Mouse (Mus musculus) brain, adult 2 months (tissue): ENCODE data around the gene Slc4a10.

ENCODE experiments used
- DNase-seq: peaks from one replicate; pipeline ENCODE4 v3.0.0; 2011; ENCODE audit warnings: low read depth, low spot score

Gene Slc4a10

DNA sequence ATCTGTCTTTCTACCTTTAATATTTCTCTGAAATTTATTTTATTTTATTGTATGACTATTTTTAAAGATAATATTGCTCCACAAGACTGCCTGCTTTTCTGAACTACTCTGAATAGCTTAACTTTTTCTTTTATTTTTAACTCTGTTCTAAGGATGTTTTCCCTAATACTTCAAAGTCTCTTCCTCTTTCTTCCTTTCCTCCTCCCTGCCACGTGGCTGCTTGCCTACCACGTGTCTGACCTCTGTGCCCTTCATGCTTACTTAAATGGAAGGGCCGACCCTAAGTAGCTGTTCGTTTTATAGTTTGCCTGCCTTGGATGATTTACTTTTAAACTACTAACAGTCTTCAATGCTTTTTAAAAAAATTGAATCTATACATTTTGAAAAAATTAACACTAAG, 225.6 kb downstream of the Slc4a10 start:
- DNase-seq: no peak

DNA sequence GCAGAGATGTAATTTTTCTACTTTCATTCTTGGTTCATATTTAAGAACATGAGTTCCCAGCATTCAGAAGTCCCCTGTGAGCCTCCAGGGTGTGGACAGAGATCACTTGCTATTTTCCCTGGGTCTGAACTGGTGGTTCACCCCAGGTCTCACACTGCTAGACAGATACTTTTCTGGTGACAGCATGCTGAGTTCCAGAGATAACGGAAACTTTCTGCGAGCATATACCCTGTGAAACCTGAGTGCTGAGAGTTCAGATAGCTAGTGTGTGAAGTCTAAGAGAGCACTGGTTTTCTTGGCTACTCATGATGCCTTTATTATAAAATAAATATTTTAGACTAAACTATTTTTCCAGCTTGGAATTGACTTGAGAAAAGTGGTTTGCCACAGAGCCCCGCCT, 232.5 kb downstream of the Slc4a10 start:
- no peak for DNase-seq

DNA sequence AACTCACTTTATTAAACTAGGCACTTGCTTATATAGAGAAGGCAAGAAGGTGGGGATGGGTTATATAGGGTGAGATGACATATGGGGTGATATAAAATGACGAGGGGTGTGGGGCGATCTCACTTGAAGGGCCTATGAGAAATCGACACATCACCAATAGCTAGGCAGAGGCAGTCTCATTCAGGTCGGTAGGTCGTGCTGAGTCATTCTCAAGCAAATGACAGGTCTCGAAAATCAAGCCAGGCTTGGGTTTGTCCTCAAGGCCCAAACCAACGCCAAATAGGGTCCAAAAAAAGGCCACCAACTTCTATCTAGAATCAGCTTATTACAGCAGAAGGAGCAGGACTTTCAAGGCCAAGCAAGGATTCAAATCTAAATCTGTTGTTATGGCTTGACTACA, 233.5 kb downstream of the Slc4a10 start:
- no peak for DNase-seq

DNA sequence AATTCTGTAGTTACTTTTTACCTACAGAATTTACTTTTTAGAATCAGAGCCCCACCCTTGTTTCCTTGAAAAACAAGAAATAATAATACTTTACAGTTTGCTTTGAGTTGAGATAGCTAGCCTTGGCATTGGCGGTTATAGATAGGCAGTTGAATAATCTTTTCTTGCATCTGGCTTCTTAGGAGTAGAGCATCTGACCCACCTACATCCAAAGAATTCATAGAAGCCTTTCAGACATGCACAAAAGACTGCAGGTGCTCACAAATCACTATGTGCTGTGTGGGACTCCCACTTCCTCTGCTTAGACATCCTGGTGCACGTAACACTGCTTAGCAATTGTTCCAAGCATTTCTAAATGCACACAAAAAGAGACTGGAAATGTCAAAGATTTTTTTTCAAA, 238.8 kb downstream of the Slc4a10 start:
- peak; percentile 52 for DNase-seq

DNA sequence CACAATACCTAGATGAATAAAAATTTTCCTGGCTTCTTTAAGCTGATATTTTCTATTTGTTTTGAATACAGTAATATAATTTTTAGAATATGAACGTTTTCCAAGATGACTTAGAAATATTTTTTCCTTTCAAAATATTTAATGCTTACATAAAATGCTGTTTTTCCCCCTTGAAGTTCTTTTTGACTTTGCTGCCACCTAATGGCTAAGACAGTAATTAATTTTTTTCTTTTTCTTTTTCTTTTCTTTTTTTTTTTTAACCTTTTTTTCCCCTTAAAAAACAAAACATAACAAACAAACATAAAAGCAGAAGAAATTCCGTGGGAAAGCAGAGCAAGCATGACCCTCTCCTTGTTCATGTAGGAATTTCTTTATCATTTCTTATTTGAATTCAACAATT, 239.6 kb downstream of the Slc4a10 start:
- DNase-seq: no peak

DNA sequence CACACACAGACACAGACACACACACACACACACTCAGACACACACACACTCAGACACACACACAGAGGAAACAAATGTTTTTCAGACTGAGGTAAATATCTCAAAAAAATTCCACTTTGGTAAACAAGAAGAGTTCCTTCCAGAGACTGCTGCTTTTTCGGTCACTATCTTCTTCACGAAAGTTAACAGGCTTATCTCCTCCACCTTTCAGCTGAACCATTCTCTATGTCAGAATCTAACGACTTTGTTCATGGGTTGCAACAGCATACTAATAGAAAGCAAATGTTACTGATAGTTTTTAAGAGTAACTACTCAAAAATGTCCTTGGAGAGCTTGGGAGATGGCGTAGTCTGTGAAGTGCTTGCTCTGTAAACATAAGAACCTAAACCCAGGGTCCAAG, 241.3 kb downstream of the Slc4a10 start:
- DNase-seq: no peak

DNA sequence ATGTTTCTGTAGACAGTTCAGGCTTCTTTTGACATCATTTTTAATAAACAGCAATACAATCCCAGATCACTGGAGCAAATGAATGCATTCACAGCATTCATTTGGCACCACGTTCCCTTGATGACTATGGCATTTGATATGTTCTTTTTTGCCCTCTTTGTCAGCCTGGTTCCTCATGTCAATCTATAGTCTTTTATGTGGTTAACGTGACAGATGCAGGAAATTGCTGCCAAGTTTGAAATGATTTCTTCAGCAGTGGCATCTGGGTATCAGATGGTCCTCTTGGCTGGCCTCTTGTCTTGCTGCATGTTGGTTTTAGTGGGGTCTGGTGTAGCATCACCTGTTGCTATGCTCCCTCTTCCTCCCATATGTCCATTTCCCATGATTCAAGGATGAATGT, 247.6 kb downstream of the Slc4a10 start:
- peak; percentile 33 for DNase-seq

DNA sequence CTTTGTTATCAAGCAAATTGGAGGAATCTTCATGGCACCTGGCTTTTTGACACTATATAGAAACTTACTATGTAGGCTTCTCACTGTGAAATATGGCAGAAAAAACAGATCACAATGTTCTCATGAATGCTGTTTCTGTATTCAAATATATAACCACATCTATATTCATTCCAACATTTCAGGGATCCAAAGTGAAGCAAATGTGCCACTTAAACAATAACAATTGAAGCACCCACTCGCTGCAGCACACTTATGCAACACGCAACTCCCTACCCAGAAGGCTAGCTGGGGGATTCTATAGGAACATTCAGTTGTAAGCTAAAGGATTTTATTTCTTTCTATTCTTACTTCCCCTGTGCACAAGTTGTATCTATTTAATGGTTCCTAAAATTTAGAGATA, 255.5 kb downstream of the Slc4a10 start:
- peak; percentile 73 for DNase-seq

DNA sequence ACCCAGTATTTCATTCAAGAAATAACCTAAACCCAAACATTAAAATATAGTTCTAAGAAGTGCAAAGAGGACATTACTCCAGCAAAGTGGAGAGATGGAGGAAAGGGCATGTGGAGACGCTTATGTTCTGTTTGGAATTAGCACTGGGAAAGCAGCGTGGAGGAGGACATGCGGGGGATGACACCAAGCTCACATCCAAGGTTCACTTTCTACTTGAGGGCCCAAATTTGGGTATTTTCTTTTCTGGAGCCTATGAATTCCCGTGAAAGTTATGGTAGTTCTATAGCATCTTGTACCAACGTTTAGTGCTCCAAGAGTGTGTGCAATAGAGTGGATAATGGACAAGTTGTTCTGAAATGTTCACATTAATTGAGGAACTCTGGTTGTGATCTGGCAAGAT, 260.7 kb downstream of the Slc4a10 start:
- DNase-seq: peak; percentile 55

DNA sequence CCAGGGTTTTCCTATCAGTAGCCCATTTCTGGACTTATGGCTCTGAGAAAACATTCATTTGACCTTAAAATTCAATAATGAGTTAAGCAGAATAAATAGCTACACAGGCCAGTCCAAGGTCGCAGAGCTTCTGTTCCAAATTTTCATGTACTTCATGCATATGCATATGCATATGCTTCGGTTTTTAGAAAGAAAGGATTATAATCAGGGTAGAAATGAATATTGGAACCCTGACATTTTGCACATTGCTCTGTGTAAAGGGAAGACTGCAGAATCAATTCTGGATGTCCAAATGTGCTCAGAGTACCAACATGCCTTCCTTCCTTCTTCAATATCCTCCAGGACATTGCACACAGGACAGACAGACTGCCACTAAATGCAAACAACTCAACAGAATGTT, 261.2 kb downstream of the Slc4a10 start:
- DNase-seq: peak; percentile 25

DNA sequence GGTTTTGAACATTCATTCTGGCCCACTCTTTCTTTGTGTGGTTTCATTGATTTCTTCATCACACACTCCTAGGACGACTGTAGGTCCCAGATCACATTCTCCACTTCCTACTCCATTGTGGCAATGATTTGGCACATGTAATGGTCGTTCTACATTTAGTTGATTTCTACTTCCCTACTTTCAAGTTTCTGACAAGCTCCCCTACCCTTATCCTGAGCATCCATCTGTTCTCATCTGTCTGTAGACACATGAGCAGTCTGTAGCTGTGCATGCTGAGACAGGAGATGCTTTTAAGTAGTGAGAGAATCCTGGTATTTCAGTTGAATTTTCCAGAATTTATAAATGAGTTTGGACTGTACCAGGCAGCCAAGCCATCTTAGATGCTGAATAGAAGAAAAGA, 270.7 kb downstream of the Slc4a10 start:
- DNase-seq: no peak

DNA sequence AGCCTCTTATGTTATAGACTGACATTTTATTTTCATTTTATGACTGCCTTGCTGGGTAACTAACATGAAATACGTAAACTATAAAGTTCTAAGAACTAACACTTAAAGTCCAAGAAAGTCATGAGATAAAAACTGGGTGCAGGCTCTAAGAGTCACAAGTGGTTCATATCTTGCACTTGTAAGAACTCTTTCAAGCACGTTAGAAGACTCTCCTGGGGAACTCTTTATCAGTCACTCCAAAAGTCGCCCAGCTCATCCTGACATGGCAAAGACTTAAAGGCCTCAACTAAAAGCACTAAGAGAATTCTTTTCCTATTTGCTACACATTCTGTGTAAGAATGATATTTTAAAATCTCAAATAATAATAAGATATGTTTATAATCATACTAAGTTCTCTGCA, 273.2 kb downstream of the Slc4a10 start:
- no peak for DNase-seq

DNA sequence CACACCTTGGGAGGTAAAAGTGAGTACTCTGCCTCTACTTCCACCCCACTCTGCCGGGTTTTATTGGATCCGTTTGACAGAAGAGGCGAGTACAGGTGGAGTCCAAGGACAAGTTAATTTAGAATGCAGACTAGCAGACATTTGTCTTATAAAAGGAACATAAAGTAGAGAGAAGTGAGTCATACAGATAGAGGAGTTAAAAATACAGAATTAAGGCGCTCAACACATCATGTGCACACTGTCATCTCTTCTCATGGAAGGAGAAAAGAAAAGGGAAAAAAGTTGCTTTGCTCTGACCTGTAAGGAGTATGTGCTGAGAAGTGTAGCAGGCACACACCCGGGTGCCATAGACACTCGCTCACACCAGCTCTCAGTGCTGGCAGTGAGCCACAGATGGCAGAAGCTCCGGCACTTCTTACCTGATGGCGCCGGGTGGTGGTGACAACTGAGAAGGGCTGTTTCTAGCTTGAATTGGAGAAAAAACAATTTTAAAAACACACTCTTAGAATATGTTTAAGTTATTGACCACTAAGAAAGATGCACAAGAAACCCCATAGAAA, 276.9 kb downstream of the Slc4a10 start:
- DNase-seq: peak; percentile 88

DNA sequence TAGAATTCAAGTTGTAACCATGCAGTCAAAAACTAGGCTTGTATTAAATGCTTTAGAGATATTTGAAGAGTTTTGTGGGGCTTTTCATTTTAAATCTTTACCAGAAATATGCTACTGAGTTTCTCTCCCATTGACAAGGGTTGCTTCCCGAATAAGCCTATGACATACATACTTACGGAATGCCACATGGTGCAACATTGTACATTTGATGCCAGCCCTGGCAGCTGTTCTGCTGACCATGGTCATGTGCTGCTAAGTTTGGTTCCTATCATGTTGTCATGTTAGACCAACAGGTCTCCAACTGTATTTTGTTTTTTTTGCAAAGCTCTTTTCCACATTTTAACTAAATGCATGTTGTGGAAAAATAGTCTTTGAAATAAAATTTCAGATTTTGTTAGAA, 279.1 kb downstream of the Slc4a10 start:
- DNase-seq: no peak

DNA sequence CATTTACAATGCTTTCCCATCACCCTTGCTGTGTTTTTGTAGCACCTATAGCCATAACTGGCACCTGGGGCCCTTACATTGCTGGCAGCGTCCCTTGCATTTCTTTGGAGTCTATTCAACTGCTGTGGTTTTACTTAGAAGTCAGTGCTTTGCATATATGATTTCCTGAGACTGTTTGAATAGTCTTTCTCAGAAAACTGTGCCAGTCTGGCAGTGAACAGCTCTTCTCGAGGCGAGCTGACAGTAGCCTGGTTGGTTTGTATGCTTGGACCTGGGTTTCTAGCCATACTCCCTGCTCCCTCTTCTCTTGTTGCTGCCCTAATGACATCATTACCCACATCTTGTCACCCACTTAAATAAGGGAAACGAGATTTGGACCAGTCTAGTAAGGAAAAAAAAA, 285.7 kb downstream of the Slc4a10 start:
- peak; percentile 41 for DNase-seq

DNA sequence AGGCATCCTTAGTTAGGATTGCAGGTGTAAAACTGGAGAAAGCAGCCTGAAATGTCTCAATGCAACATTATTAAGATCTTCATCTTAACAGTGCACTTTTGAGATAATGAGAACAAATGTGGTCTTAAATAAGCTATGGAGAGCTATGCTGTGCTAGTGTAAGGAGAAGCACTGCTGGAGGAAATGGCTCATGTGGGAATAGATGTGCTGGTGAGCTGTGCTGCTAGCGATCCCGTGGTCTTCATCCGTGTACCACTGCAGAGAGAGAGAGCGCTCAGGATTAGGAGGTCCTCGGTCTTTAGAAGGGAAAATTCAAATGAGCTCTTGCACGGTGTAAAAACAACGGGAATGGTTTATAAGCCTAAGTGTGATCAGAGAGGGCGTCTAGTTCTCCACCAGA, 286.2 kb downstream of the Slc4a10 start:
- DNase-seq: no peak

DNA sequence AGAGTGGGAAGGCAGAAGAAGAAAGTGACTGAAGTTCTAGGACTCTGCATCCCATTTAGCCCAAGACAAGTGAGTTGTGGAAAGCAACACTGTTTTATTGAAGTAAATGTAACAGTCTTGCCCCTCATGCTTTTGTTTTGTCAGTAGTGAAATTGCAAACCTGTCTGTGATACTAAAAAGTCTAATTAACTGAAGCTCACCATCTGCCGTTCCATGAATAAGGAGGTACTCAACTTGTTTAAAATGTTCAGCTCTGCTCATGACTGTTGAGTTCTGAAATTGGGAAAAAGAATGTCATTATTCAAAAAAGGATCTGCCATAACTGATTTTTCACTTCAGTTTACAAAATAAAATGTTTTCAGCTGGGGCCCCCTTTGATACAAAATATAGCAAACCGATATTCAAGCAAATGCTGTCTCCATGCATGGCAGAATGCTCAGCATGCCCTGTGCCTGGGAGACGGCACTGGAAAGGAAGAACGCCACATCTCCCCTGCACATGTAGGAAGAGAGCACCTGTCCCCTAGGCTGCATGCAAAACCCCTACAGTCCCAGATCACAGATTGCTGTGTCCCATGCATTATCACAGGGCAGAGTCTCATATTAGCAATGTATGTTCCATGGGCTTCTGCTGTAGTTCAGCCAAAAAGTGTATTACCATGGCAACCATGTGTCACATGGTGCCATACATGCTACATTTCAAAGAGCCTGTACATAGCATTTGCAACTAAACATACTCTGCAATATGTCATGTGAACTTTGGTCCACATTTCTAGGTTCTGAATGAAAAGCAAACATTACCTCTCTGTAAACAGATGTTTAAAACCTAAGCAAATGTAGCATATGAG, 288.4 kb downstream of the Slc4a10 start:
- DNase-seq: peak; percentile 56

DNA sequence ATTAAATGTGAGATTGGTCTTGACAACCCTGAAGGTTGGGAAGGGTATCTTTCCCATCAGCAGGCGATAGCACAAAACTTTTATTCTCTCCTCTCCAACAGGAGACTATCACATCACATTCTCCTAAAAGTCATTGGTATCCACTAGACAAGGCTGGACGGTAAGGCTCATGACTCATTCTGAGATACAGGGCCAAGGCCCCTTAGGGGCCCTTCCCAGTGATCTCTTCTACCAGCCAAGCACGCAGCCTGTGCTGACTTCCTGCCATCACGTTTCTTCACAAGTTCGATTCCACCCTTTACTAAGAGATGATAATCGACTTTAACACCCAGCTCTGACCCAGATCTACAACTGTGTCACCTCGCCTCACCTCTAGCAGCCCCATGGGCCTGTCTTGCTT, 290.8 kb downstream of the Slc4a10 start:
- DNase-seq: no peak

DNA sequence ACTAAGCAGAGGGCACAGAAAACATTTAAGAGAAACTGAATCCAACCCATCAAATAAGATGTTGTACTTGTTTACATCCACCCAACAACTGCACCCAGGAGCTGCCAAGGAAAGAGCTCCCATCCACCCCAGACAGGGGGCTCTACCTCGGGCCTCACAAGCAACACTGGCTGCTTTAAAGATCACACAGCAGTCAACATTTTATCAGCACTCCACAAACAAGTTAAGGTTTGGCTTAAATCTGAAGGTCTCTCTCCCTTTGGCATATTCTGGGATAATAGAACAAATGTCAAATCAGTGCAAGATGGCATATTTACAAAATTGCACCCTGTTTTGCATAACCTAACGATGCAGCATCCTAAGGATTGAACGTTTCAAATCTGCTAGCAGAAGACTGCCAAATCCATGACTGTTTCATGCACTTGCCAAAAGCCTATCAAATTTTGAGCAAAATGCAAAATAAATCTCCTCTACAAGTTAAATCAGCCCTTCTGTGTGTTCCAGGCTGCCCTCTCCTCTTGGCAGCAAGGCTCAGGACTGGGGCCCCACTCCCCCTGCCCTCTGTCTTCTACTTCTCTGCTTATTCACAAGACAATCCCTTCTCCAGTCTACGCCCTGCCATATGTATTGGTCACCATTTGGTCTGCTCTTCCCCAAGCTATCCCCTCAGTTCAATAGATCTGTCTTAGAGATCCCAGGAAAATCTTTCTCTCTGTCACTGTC, 293.1 kb downstream of the Slc4a10 start:
- DNase-seq: peak; percentile 63

DNA sequence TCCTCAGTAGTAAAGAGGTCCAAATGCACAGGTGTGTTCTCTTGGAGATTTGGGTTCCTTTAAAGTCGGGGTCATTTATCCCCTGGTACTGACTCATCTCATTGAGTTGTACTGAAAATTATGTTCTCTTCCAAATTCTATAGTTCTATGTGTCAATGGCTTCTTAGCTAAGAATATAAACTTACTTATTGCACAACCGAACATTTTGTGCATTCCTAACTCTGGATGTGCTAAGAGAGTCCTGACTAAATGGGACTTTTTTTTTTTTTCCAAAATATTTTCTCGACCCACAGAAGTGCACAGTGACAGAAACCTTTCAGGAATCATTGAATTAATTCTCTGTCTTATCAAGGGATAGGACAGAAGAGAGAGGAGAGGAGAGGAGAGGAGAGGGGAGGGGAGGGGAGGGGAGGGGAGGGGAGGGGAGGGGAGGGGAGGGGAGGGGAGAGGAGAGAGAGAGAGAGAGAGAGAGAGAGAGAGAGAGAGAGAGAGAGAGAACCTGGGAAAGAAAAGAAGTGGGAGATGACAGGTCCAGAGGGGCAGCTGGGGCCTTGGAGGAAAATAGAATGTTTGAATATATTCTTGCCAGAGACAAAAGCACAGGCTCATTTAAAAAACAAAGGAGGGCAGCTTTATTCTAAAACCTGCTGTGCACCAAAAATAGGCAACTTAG, 294.9 kb downstream of the Slc4a10 start:
- no peak for DNase-seq

DNA sequence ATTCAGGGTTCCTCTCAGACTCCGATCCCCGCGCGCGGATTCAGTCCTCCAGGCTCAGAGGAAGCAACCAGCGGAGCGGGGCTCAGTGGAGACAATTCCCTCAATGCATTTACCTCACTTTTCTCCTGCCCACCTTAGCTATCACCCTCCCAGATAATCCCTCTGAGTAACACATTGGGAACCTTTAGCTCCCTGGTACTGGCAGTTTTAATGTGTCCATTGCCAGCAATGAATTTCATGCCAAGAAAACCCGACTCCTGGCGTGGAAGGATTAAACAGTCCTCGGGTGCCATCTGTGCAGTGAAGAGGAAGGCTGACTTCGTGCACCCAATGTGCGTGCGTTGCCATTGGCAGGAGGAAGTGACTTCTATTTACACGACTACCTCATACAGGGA, 295.5 kb downstream of the Slc4a10 start:
- peak; percentile 85 for DNase-seq

DNA sequence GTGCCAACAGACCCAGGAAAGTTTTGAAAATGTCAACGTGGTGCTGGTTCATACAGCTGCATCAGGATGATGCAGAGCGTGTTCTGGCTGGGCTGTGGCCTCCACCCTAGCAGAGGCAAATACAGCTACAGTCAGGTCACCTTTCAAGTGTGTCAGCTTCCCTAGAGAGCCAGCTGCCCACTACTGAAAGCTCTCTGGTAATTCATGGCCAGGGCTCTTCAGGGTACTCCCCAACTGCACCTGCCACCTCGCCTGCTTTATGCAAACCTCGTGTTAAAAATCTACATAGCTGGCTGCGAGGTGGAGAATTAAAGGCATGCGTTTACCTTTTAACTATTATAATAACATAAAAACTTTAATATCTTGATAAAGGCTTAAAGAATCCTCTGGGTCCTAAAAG, 298.1 kb downstream of the Slc4a10 start:
- DNase-seq: no peak
